Mouse (Mus musculus): ENCODE results near the gene Shq1.

DNA sequence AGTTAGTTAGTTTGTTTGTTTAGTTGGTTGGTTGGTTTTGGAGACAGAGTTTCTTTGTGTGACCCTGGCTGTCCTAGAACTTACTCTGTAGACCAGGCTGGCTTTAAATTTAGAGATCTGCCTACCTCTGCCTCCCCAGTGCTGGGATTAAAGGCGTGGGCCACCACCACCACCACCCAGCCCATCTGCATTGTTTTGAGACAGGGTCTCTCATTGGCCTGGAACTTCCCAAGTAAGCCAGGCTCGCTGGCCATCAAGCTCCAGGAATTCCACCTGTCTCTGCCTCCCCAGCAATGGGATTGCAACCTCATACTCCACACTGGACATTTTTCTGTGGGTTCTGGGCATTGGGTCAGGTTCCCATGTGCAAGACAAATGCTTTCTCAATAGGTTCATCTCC, 15.4 kb upstream of the Shq1 start:
- TF ChIP-seq POLR2A (IDR thresholded peaks at IDR 0.05; ENCODE audit: control insufficient read depth, low read depth, low read length) (no peak), CTCF (IDR thresholded peaks at IDR 0.05; ENCODE audit: control insufficient read depth, insufficient read depth, insufficient replicate concordance, low read depth, low read length) (no peak)

All from testis, adult 2 months (tissue).